Mouse (Mus musculus): Measurements from ENCODE around the gene 2210407C18Rik.

2210407C18Rik gene

GRCm38 (mm10) chr11:58615975-58616374 lies at the start of gene 2210407C18Rik:
Gene 2210407C18Rik (minus strand): TSS chr11:58616075.
- DNase-seq (ENCODE audit: low spot score), result no peak

- DNase-seq (ENCODE audit: low spot score), result no peak
These were observed 42.7 kb upstream of the 2210407C18Rik start, which contains the start of gene Olfr322 for GRCm38 (mm10) chr11:58658596-58658995. Gene Olfr322 (plus strand): TSS chr11:58658782.

- no peak for DNase-seq (ENCODE audit: low spot score)
These were observed 39.3 kb upstream of the 2210407C18Rik start for GRCm38 (mm10) chr11:58655151-58655550.

GRCm38 (mm10) chr11:58643350-58643749 lies 27.5 kb upstream of the 2210407C18Rik start:
- DNase-seq (ENCODE audit: low spot score), result peak; percentile 74

GRCm38 (mm10) chr11:58641638-58642358 lies 25.9 kb upstream of the 2210407C18Rik start:
- peak; percentile 77 for DNase-seq (ENCODE audit: low spot score)

- DNase-seq (ENCODE audit: low spot score), result peak; percentile 45
These were observed 25.2 kb upstream of the 2210407C18Rik start for GRCm38 (mm10) chr11:58641057-58641456.

- DNase-seq (ENCODE audit: low spot score), result peak; percentile 72
These were observed 24.5 kb upstream of the 2210407C18Rik start, which contains the start of gene Trim58 for GRCm38 (mm10) chr11:58640272-58640867. Gene Trim58 (plus strand): TSS chr11:58640465.

- no peak for DNase-seq (ENCODE audit: low spot score)
These were observed 22.4 kb upstream of the 2210407C18Rik start for GRCm38 (mm10) chr11:58638176-58638701.

GRCm38 (mm10) chr11:58636376-58636977 lies 20.6 kb upstream of the 2210407C18Rik start:
- DNase-seq (ENCODE audit: low spot score), result peak; percentile 45

GRCm38 (mm10) chr11:58634878-58635277 lies 19.0 kb upstream of the 2210407C18Rik start:
- DNase-seq (ENCODE audit: low spot score), result no peak

GRCm38 (mm10) chr11:58630401-58630800 lies 14.5 kb upstream of the 2210407C18Rik start, which contains the start of gene Olfr323:
Gene Olfr323 (minus strand): TSS chr11:58630501.
- DNase-seq (ENCODE audit: low spot score), result no peak

GRCm38 (mm10) chr11:58626146-58626545 lies 10.3 kb upstream of the 2210407C18Rik start:
- no peak for DNase-seq (ENCODE audit: low spot score)

GRCm38 (mm10) chr11:58618793-58619192 lies 2.9 kb upstream of the 2210407C18Rik start:
- DNase-seq (ENCODE audit: low spot score), result no peak

GRCm38 (mm10) chr11:58618369-58618768 lies 2.5 kb upstream of the 2210407C18Rik start:
- DNase-seq (ENCODE audit: low spot score), result no peak

GRCm38 (mm10) chr11:58614526-58614925 lies 1.3 kb downstream of the 2210407C18Rik start:
- DNase-seq (ENCODE audit: low spot score), result no peak

- no peak for DNase-seq (ENCODE audit: low spot score)
These were observed 2.5 kb downstream of the 2210407C18Rik start for GRCm38 (mm10) chr11:58613359-58613758.

GRCm38 (mm10) chr11:58607030-58607429 lies 8.8 kb downstream of the 2210407C18Rik start:
- DNase-seq (ENCODE audit: low spot score), result no peak

GRCm38 (mm10) chr11:58606177-58606919 lies 9.5 kb downstream of the 2210407C18Rik start:
- no peak for DNase-seq (ENCODE audit: low spot score)

GRCm38 (mm10) chr11:58605228-58605627 lies 10.6 kb downstream of the 2210407C18Rik start:
- no peak for DNase-seq (ENCODE audit: low spot score)

GRCm38 (mm10) chr11:58604688-58605087 lies 11.2 kb downstream of the 2210407C18Rik start:
- DNase-seq (ENCODE audit: low spot score), result no peak

- DNase-seq (ENCODE audit: low spot score), result no peak
These were observed 12.9 kb downstream of the 2210407C18Rik start for GRCm38 (mm10) chr11:58602800-58603560.
